Mouse (Mus musculus) forebrain, embryonic 10.5 days (tissue): ENCODE measurements around the gene Gm7361. TPM values are rescaled to one million over a fixed set of nuclear protein-coding genes. Genes with fewer than 3 reads are reported as not detected.
"Not testable (repeated sequence)": the region's sequence is repeated elsewhere in the genome, so short reads cannot be mapped to it uniquely, and the experiment has no call there.

Source experiments
- DNase-seq: peaks from one replicate; pipeline ENCODE4 v3.0.0-alpha.2; 2017; ENCODE audit warnings: low spot score; ENCODE audit errors: extremely low spot score
- H3K27ac ChIP-seq: fragments of 300-500 bp; sonication (generic); 2 replicates; pipeline ENCODE4 v1.5.1; 2016; ENCODE audit warnings: mild to moderate bottlenecking
- H3K27me3 ChIP-seq: fragments of 300-500 bp; sonication (generic); 2 replicates; pipeline ENCODE4 v1.6.1; 2016; ENCODE audit warnings: mild to moderate bottlenecking; ENCODE audit not compliant: poor library complexity, severe bottlenecking
- H3K36me3 ChIP-seq: fragments of 300-500 bp; sonication (generic); replicated peaks from 2 replicates; pipeline ENCODE4 v1.6.1; 2016; ENCODE audit warnings: mild to moderate bottlenecking, moderate library complexity
- H3K4me1 ChIP-seq: fragments of 300-500 bp; sonication (generic); 2 replicates; pipeline ENCODE4 v1.6.1; 2016
- H3K4me3 ChIP-seq: fragments of 300-500 bp; sonication (generic); 2 replicates; pipeline ENCODE4 v1.5.1; 2016; ENCODE audit warnings: mild to moderate bottlenecking, moderate library complexity
- H3K9me3 ChIP-seq: fragments of 300-500 bp; sonication (generic); 2 replicates; pipeline ENCODE4 v1.6.1; 2016; ENCODE audit warnings: mild to moderate bottlenecking, moderate library complexity
- WGBS: fragments of 180-500 bp; shearing (Covaris S2); methylation state at CpG from one replicate; pipeline ENCODE4 v1.1.7; 2016; 5-methylcytosine and 5-hydroxymethylcytosine counted together
- polyA plus RNA-seq: library from polyadenylated mRNA; unstranded; fragments of >200 nt; fragmentation: Nextera tagmentation; extraction: Ambion mirVana; gene quantifications from 2 replicates; pipeline ENCODE4 v1.2.1, GENCODE M21; 2016

The Gm7361 gene
- polyA plus RNA-seq = not detected in 2 replicates

- not testable (repeated sequence) for H3K9me3 ChIP-seq, H3K4me1 ChIP-seq, H3K27ac ChIP-seq, H3K36me3 ChIP-seq, DNase-seq, H3K27me3 ChIP-seq, H3K4me3 ChIP-seq
- 89% methylated on average over 3 of the region's 3 CpGs for WGBS
These were observed at the start of gene Gm7361 for GRCm38 (mm10) chr5:26257391-26257790. Gene Gm7361, plus strand, starts transcription at chr5:26257691.

- H3K4me3 ChIP-seq = no peak overlapping the region
- no peak for DNase-seq
- peaks cover 53% of the 10 kb centered on the region for H3K27me3 ChIP-seq
- no peak overlapping the region for H3K27ac ChIP-seq
- WGBS = 43% methylated on average over 4 of the region's 4 CpGs
- H3K4me1 ChIP-seq = peaks cover 29% of the 10 kb centered on the region
- no peaks in the 10 kb centered on the region for H3K36me3 ChIP-seq
- no peaks in the 10 kb centered on the region for H3K9me3 ChIP-seq
These were observed 46.5 kb upstream of the Gm7361 start for GRCm38 (mm10) chr5:26211030-26211429.

- Histone ChIP-seq H3K27me3 (no peaks in the 10 kb centered on the region), H3K27ac (no peak overlapping the region), H3K36me3 (no peaks in the 10 kb centered on the region), H3K4me1 (no peaks in the 10 kb centered on the region), H3K4me3 (no peak overlapping the region), H3K9me3 (no peaks in the 10 kb centered on the region)
- 96% methylated on average over 1 of the region's 1 CpGs for WGBS
- DNase-seq = no peak
These were observed 35.4 kb upstream of the Gm7361 start for GRCm38 (mm10) chr5:26222076-26222475.

GRCm38 (mm10) chr5:26266656-26267055 is 9.2 kb downstream of the Gm7361 start:
- H3K4me3 ChIP-seq, H3K9me3 ChIP-seq, H3K27ac ChIP-seq, H3K36me3 ChIP-seq, H3K4me1 ChIP-seq, H3K27me3 ChIP-seq, DNase-seq: not testable (repeated sequence)
- 88% methylated on average over 3 of the region's 3 CpGs for WGBS

GRCm38 (mm10) chr5:26280361-26280760 is 22.9 kb downstream of the Gm7361 start:
- Histone ChIP-seq H3K4me1 (no peaks in the 10 kb centered on the region), H3K36me3 (no peaks in the 10 kb centered on the region), H3K4me3 (no peak overlapping the region), H3K27me3 (no peaks in the 10 kb centered on the region), H3K27ac (no peak overlapping the region), H3K9me3 (no peaks in the 10 kb centered on the region)
- 85% methylated on average over 5 of the region's 5 CpGs for WGBS
- no peak for DNase-seq

- Histone ChIP-seq H3K27me3 (no peaks in the 10 kb centered on the region), H3K4me1 (no peaks in the 10 kb centered on the region), H3K9me3 (no peaks in the 10 kb centered on the region), H3K36me3 (no peaks in the 10 kb centered on the region), H3K27ac (no peak overlapping the region), H3K4me3 (no peak overlapping the region)
- no peak for DNase-seq
- 94% methylated on average over 1 of the region's 1 CpGs for WGBS
These were observed 24.2 kb downstream of the Gm7361 start for GRCm38 (mm10) chr5:26281717-26282116.

- Histone ChIP-seq H3K27me3 (no peaks in the 10 kb centered on the region), H3K27ac (no peak overlapping the region), H3K4me3 (no peak overlapping the region), H3K4me1 (no peaks in the 10 kb centered on the region), H3K36me3 (no peaks in the 10 kb centered on the region), H3K9me3 (no peaks in the 10 kb centered on the region)
- WGBS = 9% methylated on average over 4 of the region's 4 CpGs
- peak; percentile 55 for DNase-seq
These were observed 24.8 kb downstream of the Gm7361 start for GRCm38 (mm10) chr5:26282282-26282681.

GRCm38 (mm10) chr5:26283399-26283798 is 25.9 kb downstream of the Gm7361 start:
- no peak for DNase-seq
- Histone ChIP-seq H3K27me3 (no peaks in the 10 kb centered on the region), H3K36me3 (no peaks in the 10 kb centered on the region), H3K4me3 (no peak overlapping the region), H3K27ac (no peak overlapping the region), H3K4me1 (no peaks in the 10 kb centered on the region), H3K9me3 (no peaks in the 10 kb centered on the region)
- WGBS = 80% methylated on average over 1 of the region's 1 CpGs

- H3K4me1 ChIP-seq = no peaks in the 10 kb centered on the region
- H3K36me3 ChIP-seq = no peaks in the 10 kb centered on the region
- no peak overlapping the region for H3K4me3 ChIP-seq
- H3K27ac ChIP-seq = no peak overlapping the region
- H3K27me3 ChIP-seq = no peaks in the 10 kb centered on the region
- 82% methylated on average over 1 of the region's 1 CpGs for WGBS
- H3K9me3 ChIP-seq = no peaks in the 10 kb centered on the region
- DNase-seq = no peak
These were observed 34.1 kb downstream of the Gm7361 start for GRCm38 (mm10) chr5:26291621-26292020.

- no peak overlapping the region for H3K4me3 ChIP-seq
- H3K27ac ChIP-seq = no peak overlapping the region
- no peaks in the 10 kb centered on the region for H3K9me3 ChIP-seq
- H3K4me1 ChIP-seq = no peaks in the 10 kb centered on the region
- 74% methylated on average over 1 of the region's 1 CpGs for WGBS
- no peak for DNase-seq
- H3K27me3 ChIP-seq = no peaks in the 10 kb centered on the region
- H3K36me3 ChIP-seq = no peaks in the 10 kb centered on the region
These were observed 35.8 kb downstream of the Gm7361 start for GRCm38 (mm10) chr5:26293258-26293657.

Other genes with a start within 250 kb of the Gm7361 start
- not detected in 2 replicates for gene Gm5862, start 234.8 kb upstream of the Gm7361 start, polyA plus RNA-seq
- gene Speer4a, start 218.1 kb upstream of the Gm7361 start, polyA plus RNA-seq = 0.06 TPM in 1 of 2 replicates, not detected in the other
- not detected in 2 replicates for gene Gm7347, start 199.1 kb upstream of the Gm7361 start, polyA plus RNA-seq
- gene Gm10471, start 168.4 kb upstream of the Gm7361 start, polyA plus RNA-seq = not detected in 2 replicates
- 0.05 TPM in 1 of 2 replicates, not detected in the other for gene 5031410I06Rik, start 152.3 kb upstream of the Gm7361 start, polyA plus RNA-seq
- not detected in 2 replicates for gene Gm10220, start 136.3 kb upstream of the Gm7361 start, polyA plus RNA-seq